Mouse (Mus musculus): Measurements from ENCODE around the gene Ifi211.
A peak's percentile ranks its signal among the peaks of the same experiment; 100 is the strongest.
"Not testable (repeated sequence)": the region's sequence is repeated elsewhere in the genome, so short reads cannot be mapped to it uniquely, and the experiment has no call there.

Ifi211 gene

DNA sequence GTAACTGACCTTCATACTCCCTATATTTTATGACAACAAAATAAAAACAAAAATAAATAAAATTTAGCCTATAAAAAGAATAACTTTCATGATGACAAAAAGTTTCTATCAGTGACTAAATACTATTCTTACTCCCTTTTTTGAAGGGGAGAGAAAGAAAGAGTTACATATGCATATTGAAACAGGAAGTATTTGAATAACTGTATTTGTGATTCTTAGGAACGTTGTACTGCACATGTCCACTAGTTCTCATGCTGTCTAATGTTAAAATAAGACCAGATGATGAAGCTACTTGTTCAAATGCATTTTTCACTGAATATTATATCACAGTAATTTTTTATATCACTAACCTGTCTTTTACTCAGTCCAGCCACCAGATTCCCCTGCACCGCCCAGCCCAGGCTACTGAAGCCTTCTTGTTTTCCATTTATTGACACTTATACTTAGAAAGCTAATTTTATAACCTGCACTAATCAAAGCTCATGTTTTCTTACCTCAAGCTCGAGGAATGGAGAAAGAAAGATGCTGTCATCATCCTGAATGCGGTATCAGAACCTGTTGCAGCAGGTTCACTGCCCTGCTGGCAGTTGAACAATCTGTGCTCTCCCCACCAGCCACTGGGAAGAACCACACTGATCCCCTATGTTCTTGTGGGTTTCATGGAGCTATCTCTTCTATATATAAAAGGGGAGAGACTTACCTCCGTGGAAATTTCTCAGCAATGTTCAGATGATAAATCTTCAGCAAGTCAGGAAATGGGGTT, 33.4 kb downstream of the Ifi211 start:
- not testable (repeated sequence) for DNase-seq (ENCODE audit: low read depth, low spot score)

DNA sequence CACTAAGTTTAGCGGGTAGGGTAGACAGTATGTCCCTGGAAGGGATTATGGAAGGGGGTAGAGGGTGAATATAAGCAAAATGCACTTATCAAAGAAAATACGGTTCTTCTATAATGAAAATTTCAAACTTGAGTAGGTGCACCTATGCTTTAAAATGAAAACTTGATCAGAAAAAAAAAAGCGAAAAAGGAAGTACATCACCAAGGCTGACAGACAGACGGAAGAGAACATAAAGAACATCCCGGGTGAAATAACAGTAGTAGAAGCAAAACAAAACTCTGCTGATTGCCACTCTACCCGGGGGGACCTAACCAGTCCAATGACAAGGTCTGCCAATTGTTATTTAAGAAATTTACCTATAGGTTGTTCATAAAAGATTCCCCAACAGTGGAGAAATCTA, 34.6 kb downstream of the Ifi211 start:
- DNase-seq (ENCODE audit: low read depth, low spot score), result not testable (repeated sequence)

- DNase-seq (ENCODE audit: low read depth, low spot score), result not testable (repeated sequence)
Measured at GRCm38 (mm10) chr1:173877125-173877524, 35.7 kb downstream of the Ifi211 start.

DNA sequence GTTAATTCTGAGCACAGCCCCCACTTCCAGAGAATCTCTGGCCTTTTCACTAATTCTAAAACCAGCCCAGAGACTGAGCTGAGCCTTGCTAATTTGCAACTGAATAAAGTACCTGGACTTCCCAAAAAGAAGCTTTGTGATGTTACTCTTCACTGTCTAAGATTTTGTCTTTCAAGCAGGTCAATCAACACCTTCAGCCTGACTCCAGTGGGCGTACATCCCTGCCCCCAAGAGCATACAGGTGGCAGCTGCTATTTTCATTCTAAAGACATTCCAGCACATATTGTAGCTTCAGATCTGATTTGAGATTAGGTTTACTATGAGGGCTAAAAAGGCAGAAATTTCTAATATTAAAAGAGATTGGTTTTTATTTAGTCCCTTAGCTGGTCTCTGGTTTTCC, 44.3 kb downstream of the Ifi211 start:
- DNase-seq (ENCODE audit: low read depth, low spot score), result not testable (repeated sequence)

DNA sequence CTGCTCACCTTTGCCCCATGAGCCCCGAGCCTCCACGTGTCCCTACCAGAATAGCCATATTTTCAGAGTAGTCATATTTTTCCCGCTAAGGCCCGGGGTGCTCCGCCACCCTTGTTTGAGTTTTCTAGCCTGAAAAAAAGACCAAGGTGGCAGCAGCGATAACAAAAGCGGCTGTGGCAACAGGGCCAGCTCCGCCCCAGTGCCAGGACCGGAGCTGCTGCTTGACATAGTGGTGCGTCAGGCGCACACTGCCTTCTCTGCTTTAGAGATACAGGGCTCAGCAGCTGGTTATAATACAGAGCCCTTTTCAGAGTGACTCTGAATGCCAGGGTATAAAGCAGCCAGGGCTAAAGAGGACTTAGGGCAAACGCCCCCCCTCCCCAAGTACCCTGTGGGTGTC, 46.3 kb downstream of the Ifi211 start:
- DNase-seq (ENCODE audit: low read depth, low spot score), result peak; percentile 20

DNA sequence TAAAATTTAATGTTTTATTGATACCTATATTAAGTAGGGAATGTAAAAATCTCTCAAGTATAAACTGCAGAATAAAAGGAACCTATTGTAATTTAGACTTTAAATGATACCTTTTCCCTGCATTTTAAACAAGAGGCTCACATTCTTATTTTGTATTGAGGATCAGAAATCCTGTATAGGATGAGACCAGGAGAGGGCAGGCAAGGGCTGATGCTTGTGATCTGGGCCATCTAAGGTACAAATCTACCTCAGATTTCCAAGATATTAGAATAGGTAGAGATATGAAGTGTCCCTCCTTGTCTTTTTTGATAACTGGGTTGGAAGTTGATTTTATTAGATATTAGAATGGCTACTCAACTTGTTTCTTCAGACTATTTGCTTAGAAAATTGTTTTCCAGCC, 59.1 kb downstream of the Ifi211 start:
- DNase-seq (ENCODE audit: low read depth, low spot score), result not testable (repeated sequence)

DNA sequence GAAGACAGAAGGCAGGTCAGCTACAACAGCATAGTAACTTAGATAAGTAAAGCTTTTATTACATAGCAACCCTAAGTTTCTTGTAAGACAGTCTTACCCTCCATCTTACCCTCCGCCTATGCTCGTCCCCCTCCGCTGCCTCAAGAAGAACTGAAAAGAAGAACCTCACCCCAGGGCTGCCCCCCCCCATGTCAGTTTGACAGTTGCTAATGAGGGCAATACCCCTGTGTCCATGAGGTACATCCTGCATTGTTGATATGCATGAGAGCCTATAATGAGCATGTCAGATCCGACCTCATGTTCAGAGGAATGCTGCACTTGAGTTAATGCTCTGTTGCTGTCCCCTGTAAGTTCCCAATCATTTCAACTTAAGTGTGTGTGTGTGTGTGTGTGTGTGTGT, 60.0 kb downstream of the Ifi211 start:
- DNase-seq (ENCODE audit: low read depth, low spot score), result not testable (repeated sequence)

Measured in c-Kit-negative CD71-positive TER-119-positive erythroid progenitor cells, embryonic 14.5 days (primary cell).